Mouse (Mus musculus) lung, postnatal 0 days (tissue): Measurements from ENCODE around the gene Gm20517.

Experiments used
- CTCF ChIP-seq: IDR thresholded peaks from 2 replicates; pipeline ENCODE4 v1.5.1; 2016; ENCODE audit warnings: antibody characterized with exemption, mild to moderate bottlenecking
- EP300 ChIP-seq: IDR thresholded peaks from 2 replicates; pipeline ENCODE4 v1.6.1; 2016; ENCODE audit warnings: antibody characterized with exemption, mild to moderate bottlenecking, control low read depth

DNA sequence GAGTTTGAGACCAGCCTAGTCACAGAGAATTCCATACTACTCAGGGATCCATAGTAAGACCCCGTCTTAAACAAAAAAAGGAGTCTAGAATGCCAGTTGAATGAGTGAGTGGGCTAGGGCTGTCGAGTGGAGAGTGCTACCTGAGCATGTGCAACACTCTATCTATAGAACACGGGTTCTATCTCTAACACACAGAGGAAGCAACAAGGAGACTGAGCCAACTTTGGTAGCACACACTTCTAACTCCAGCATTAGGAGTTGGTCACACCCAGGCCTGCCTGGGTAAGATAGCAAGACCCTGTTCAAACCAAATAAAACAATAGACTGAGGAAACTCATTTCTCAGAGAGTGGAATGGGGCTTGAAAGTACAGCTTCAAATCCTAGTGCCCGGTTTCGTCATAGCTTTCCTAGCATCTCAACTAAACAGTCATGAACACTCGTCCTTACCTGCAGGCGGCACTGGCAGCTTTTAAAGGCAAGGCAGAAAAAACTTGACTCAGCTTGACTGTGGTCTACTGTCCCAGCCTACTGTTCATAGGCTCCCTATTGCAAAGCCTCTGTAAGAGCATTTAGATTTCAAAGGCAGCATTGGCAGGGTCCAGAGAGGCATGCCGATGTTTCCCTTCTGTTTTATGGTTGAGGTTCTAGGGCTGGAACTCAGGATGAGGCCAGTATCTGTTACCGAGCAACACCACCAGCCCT is 6.4 kb downstream of the Gm20517 start:
- TF ChIP-seq CTCF (no peak), EP300 (no peak)
